Mouse (Mus musculus) C2C12 (cell line): ENCODE results near the gene Nr4a1. TPM values are rescaled to one million over a fixed set of nuclear protein-coding genes. Genes with fewer than 3 reads are reported as not detected.

Experiments used
- H3K27me3 ChIP-seq: one replicate; pipeline ENCODE4 v1.6.1; 2011; ENCODE audit not compliant: control insufficient read depth, insufficient read depth, insufficient read length
- H3K36me3 ChIP-seq: one replicate; pipeline ENCODE4 v1.6.1; 2011; ENCODE audit not compliant: control insufficient read depth, insufficient read depth
- H3K4me3 ChIP-seq: one replicate; pipeline ENCODE4 v1.5.1; 2011; ENCODE audit warnings: mild to moderate bottlenecking, control low read depth; ENCODE audit not compliant: poor library complexity, insufficient read depth, severe bottlenecking
- H3K79me2 ChIP-seq: one replicate; pipeline ENCODE4 v1.6.1; 2011; ENCODE audit not compliant: control insufficient read depth, insufficient read depth
- H3K79me3 ChIP-seq: one replicate; pipeline ENCODE4 v1.6.1; 2011; ENCODE audit warnings: low read depth, control low read depth
- H3ac ChIP-seq: one replicate; pipeline ENCODE3; 2011; ENCODE audit warnings: low read depth; ENCODE audit not compliant: control insufficient read depth, insufficient read length
- CEBPB ChIP-seq: IDR thresholded peaks from one replicate; pipeline ENCODE4 v1.6.1; 2011; ENCODE audit warnings: low read depth, mild to moderate bottlenecking, control low read depth, moderate library complexity
- CTCF ChIP-seq: IDR thresholded peaks from one replicate; pipeline ENCODE4 v1.5.1; 2011; ENCODE audit not compliant: control insufficient read depth, insufficient read depth, insufficient read length
- FOSL1 ChIP-seq: IDR thresholded peaks from one replicate; pipeline ENCODE4 v1.8.0; 2011; ENCODE audit warnings: mild to moderate bottlenecking, low read length; ENCODE audit not compliant: poor library complexity, insufficient read depth, severe bottlenecking
- MAX ChIP-seq: IDR thresholded peaks from one replicate; pipeline ENCODE4 v1.6.1; 2011; ENCODE audit warnings: mild to moderate bottlenecking, control low read depth
- MYOD1 ChIP-seq: IDR thresholded peaks from one replicate; pipeline ENCODE4 v1.6.1; 2011; ENCODE audit warnings: low read depth; ENCODE audit not compliant: control insufficient read depth, insufficient read length
- MYOG ChIP-seq: IDR thresholded peaks from one replicate; pipeline ENCODE4 v1.6.1; 2011; ENCODE audit not compliant: control insufficient read depth, insufficient read length; ENCODE audit errors: extremely low read depth
- USF1 ChIP-seq: IDR thresholded peaks from one replicate; pipeline ENCODE4 v1.6.1; 2011; ENCODE audit warnings: low read depth, mild to moderate bottlenecking, control low read depth, moderate library complexity
- polyA plus RNA-seq: library from polyadenylated mRNA; unstranded; fragments of >200 nt; fragmentation: generic; extraction: Trizol; gene quantifications from one replicate; pipeline ENCODE4 v1.2.1, GENCODE M21; 2012; ENCODE audit warnings: missing spikeins

The Nr4a1 gene
- polyA plus RNA-seq, 1 experiment, result 8.1 TPM

GRCm38 (mm10) chr15:101239821-101240220 is 14.2 kb upstream of the Nr4a1 start:
- Histone ChIP-seq H3K79me3 (no peaks in the 10 kb centered on the region), H3K4me3 (no peak overlapping the region), H3K27me3 (no peaks in the 10 kb centered on the region), H3ac (peak overlapping the region; percentile 2), H3K79me2 (no peaks in the 10 kb centered on the region), H3K36me3 (no peaks in the 10 kb centered on the region)
- TF ChIP-seq MAX, result no peak
- no peak for TF ChIP-seq CEBPB
- no peak for TF ChIP-seq MYOD1
- TF ChIP-seq MYOG, result no peak
- TF ChIP-seq CTCF, result no peak

GRCm38 (mm10) chr15:101240799-101241204 is 13.3 kb upstream of the Nr4a1 start:
- TF ChIP-seq MYOG (no peak), FOSL1 (no peak), MAX (no peak), CTCF (peak; percentile 53), CEBPB (no peak)
- Histone ChIP-seq H3K79me3 (no peaks in the 10 kb centered on the region), H3K27me3 (no peaks in the 10 kb centered on the region), H3K4me3 (no peak overlapping the region), H3K79me2 (no peaks in the 10 kb centered on the region), H3K36me3 (no peaks in the 10 kb centered on the region), H3ac (peak overlapping the region; percentile 62)

GRCm38 (mm10) chr15:101241236-101241635 is 12.8 kb upstream of the Nr4a1 start:
- Histone ChIP-seq H3K27me3 (no peaks in the 10 kb centered on the region), H3K79me2 (no peaks in the 10 kb centered on the region), H3K4me3 (no peak overlapping the region), H3K36me3 (no peaks in the 10 kb centered on the region), H3ac (peak overlapping the region; percentile 62), H3K79me3 (no peaks in the 10 kb centered on the region)
- TF ChIP-seq MYOG (no peak), FOSL1 (no peak), CTCF (no peak), MAX (no peak), USF1 (no peak)

GRCm38 (mm10) chr15:101241853-101242252 is 12.2 kb upstream of the Nr4a1 start:
- Histone ChIP-seq H3K4me3 (no peak overlapping the region), H3K36me3 (no peaks in the 10 kb centered on the region), H3K79me3 (no peaks in the 10 kb centered on the region), H3K79me2 (no peaks in the 10 kb centered on the region), H3K27me3 (no peaks in the 10 kb centered on the region), H3ac (no peak overlapping the region)
- TF ChIP-seq MAX, result no peak
- TF ChIP-seq FOSL1, result no peak
- no peak for TF ChIP-seq CTCF
- TF ChIP-seq MYOD1, result no peak
- TF ChIP-seq MYOG, result no peak
- TF ChIP-seq CEBPB, result no peak
- TF ChIP-seq USF1, result no peak

- Histone ChIP-seq H3K79me2 (no peaks in the 10 kb centered on the region), H3K36me3 (no peaks in the 10 kb centered on the region), H3K27me3 (no peaks in the 10 kb centered on the region), H3ac (no peak overlapping the region), H3K4me3 (no peak overlapping the region), H3K79me3 (no peaks in the 10 kb centered on the region)
- TF ChIP-seq MAX (no peak), CTCF (no peak), FOSL1 (no peak), MYOG (no peak), MYOD1 (no peak), CEBPB (no peak), USF1 (no peak)
Observed at GRCm38 (mm10) chr15:101242645-101243044, 11.4 kb upstream of the Nr4a1 start.

- Histone ChIP-seq H3K79me2 (no peaks in the 10 kb centered on the region), H3K79me3 (no peaks in the 10 kb centered on the region), H3K4me3 (no peak overlapping the region), H3K36me3 (no peaks in the 10 kb centered on the region), H3ac (no peak overlapping the region), H3K27me3 (no peaks in the 10 kb centered on the region)
- TF ChIP-seq MAX, result no peak
Observed at GRCm38 (mm10) chr15:101244012-101244411, 10.1 kb upstream of the Nr4a1 start.
